In genomic region chr19:16037806-16038205, GRCm38 (mm10) we compare ENCODE assay signal across 25 mouse cellular contexts. TPM values are rescaled to one million over a fixed set of nuclear protein-coding genes. Genes with fewer than 3 reads are reported as not detected.
DNase-seq lines count a peak whose midpoint lies in the region; ATAC-seq and TF ChIP-seq lines count a peak whose summit lies in the region.
"Had no signal": no experiment of that assay in that cellular context is flagged by ENCODE, and none has a peak within 500 bp of the region (broad histone marks: within the 10 kb centered on the region; RNA-seq: fewer than 3 reads in every experiment).

No protein-coding gene starts in this region.

- no peak for ATAC-seq in kidney, embryonic 15.5 days (replicated peaks; ENCODE audit: low FRiP score)
- ATAC-seq: forebrain, embryonic 14.5 days; inflammation-experienced regulatory T-cells, adult 6 months; midbrain, embryonic 13.5 days; Patski had no signal

- intact Hi-C loops in gastrocnemius, adult 2 months (cut with DNase I): no loop called here

- DNase-seq in kidney, postnatal 10 days: peak; percentile 27
- DNase-seq in testis, postnatal 14 days (ENCODE audit: low spot score): no peak
- DNase-seq in lung, postnatal 25 days (ENCODE audit: low spot score): peak; percentile 16
- no peak for DNase-seq in gastrocnemius, adult 2 months
- no peak for DNase-seq in gastrocnemius, postnatal 4 days (ENCODE audit: low spot score in 2 of 2)
- DNase-seq: adrenal gland, postnatal 25 days; cerebellum, adult 11-12 months; cerebellum, adult 9-11 months; embryo, embryonic 11 days; gastrocnemius, postnatal 25 days; heart, postnatal 14 days; kidney, adult 18-20 months; thymus, postnatal 25 days had no signal

- WGBS in kidney, embryonic 15.5 days: 79% methylated on average over 12 of the region's 12 CpGs

- no peak for TF ChIP-seq POLR2A in testis, adult 2 months (IDR thresholded peaks at IDR 0.05; ENCODE audit: control insufficient read depth, low read depth, low read length)

- no peaks in the 10 kb centered on the region for H3K27me3 ChIP-seq in kidney, embryonic 15.5 days
- no peaks in the 10 kb centered on the region for H3K27me3 ChIP-seq in testis, adult 2 months (ENCODE audit: control insufficient read depth, insufficient read depth, low read length)
- H3K27me3 ChIP-seq: embryonic facial prominence, embryonic 12.5 days; hindbrain, embryonic 15.5 days; limb, embryonic 13.5 days; midbrain, embryonic 13.5 days; Patski had no signal

- no peaks in the 10 kb centered on the region for H3K9me3 ChIP-seq in kidney, embryonic 15.5 days (replicated peaks)
- H3K9me3 ChIP-seq: embryonic facial prominence, embryonic 12.5 days; hindbrain, embryonic 10.5 days; hindbrain, embryonic 15.5 days; limb, embryonic 13.5 days; megakaryocyte, embryonic 14.5 days; midbrain, embryonic 13.5 days had no signal

- H3K4me3 ChIP-seq in kidney, embryonic 15.5 days (replicated peaks): no peak overlapping the region
- H3K4me3 ChIP-seq in testis, adult 2 months (ENCODE audit: control insufficient read depth, low read depth, low read length): peak overlapping the region; percentile 71
- no peak overlapping the region for H3K4me3 ChIP-seq in gastrocnemius, adult 2 months
- H3K4me3 ChIP-seq: embryonic facial prominence, embryonic 12.5 days; hindbrain, embryonic 10.5 days; hindbrain, embryonic 15.5 days; limb, embryonic 13.5 days; megakaryocyte, embryonic 14.5 days; midbrain, embryonic 13.5 days had no signal

- no peak overlapping the region for H3K4me2 ChIP-seq in kidney, embryonic 15.5 days
- H3K4me2 ChIP-seq: embryonic facial prominence, embryonic 12.5 days; hindbrain, embryonic 15.5 days; limb, embryonic 13.5 days; liver, embryonic 11.5 days; midbrain, embryonic 13.5 days had no signal

- no peaks in the 10 kb centered on the region for H3K36me3 ChIP-seq in kidney, embryonic 15.5 days
- H3K36me3 ChIP-seq in testis, adult 2 months (ENCODE audit: control insufficient read depth, insufficient read depth, low read length): no peaks in the 10 kb centered on the region
- H3K36me3 ChIP-seq: embryonic facial prominence, embryonic 12.5 days; hindbrain, embryonic 10.5 days; hindbrain, embryonic 15.5 days; limb, embryonic 13.5 days; midbrain, embryonic 13.5 days had no signal

- no peak for TF ChIP-seq CTCF in testis, adult 2 months (IDR thresholded peaks at IDR 0.05; ENCODE audit: control insufficient read depth, insufficient read depth, insufficient replicate concordance, low read depth, low read length)
- no peak for TF ChIP-seq CTCF in gastrocnemius, adult 2 months (IDR thresholded peaks at IDR 0.05)

- H3K27ac ChIP-seq in kidney, embryonic 15.5 days: no peak overlapping the region
- H3K27ac ChIP-seq in testis, adult 2 months (ENCODE audit: control insufficient read depth, insufficient read depth, low read depth, low read length): no peak overlapping the region
- H3K27ac ChIP-seq in gastrocnemius, adult 2 months: no peak overlapping the region
- H3K27ac ChIP-seq: embryonic facial prominence, embryonic 12.5 days; hindbrain, embryonic 10.5 days; hindbrain, embryonic 15.5 days; limb, embryonic 13.5 days; midbrain, embryonic 13.5 days had no signal

- 0 out of 2 replicates have a peak, but pooled peaks cover 3% of the 10 kb centered on the region for H3K4me1 ChIP-seq in kidney, embryonic 15.5 days
- peaks cover 10% of the 10 kb centered on the region for H3K4me1 ChIP-seq in testis, adult 2 months (ENCODE audit: control insufficient read depth, insufficient read depth, low read length)
- H3K4me1 ChIP-seq: embryonic facial prominence, embryonic 12.5 days; hindbrain, embryonic 10.5 days; hindbrain, embryonic 15.5 days; limb, embryonic 13.5 days; midbrain, embryonic 13.5 days had no signal

- no peak overlapping the region for H3K9ac ChIP-seq in kidney, embryonic 15.5 days
- H3K9ac ChIP-seq: embryonic facial prominence, embryonic 12.5 days; hindbrain, embryonic 15.5 days; limb, embryonic 13.5 days; midbrain, embryonic 13.5 days had no signal

RNA-seq across cellular contexts. Expression of gene Cep78, which starts 53.0 kb away (rescaled TPM):
- polyA plus RNA-seq in kidney, embryonic 15.5 days (2015; fragmentation: Nextera tagmentation; extraction: Ambion mirVana): 27.2 TPM in 2 replicates
- 4.9 and 5.1 TPM in 2 replicates for polyA plus RNA-seq in testis, adult 2 months (2012; rRNA removed)
- total RNA-seq in gastrocnemius, adult 2 months (2021): 1 to 10 TPM; 2.1 to 2.3 TPM
- total RNA-seq in gastrocnemius, postnatal 4 days (2021): 1 to 10 TPM; 6.6 to 7.6 TPM

Comparison
In these comparisons a context has a peak if more than half of its experiments do, and no peak if none do; other contexts are left out.
1. DNase-seq: peak in kidney, postnatal 10 days (single experiment) and lung, postnatal 25 days (single experiment); none in testis, postnatal 14 days (single experiment), gastrocnemius, adult 2 months (single experiment) and gastrocnemius, postnatal 4 days (0 of 2).